Mouse (Mus musculus) regulatory T cell (primary cell): Measurements from ENCODE around the gene Smap2.
"Not testable (repeated sequence)": the region's sequence is repeated elsewhere in the genome, so short reads cannot be mapped to it uniquely, and the experiment has no call there.

ENCODE experiments used
- in situ Hi-C: fragments of 300-600 bp; cut with MboI, MseI; formaldehyde crosslinking; loops from one replicate; pipeline ENCODE4 v1.15.1; 2025; ENCODE audit warnings: high pct_unique_total_duplicates

The Smap2 gene

GRCm38 (mm10) chr4:121016928-121017657 lies at the start of gene Smap2:
Gene Smap2 (minus strand): TSS chr4:121017247.
- in situ Hi-C loops, result loop anchor here (25.0 kb wide), 1 partner anchor 1845 kb away; no protein-coding TSS in a partner anchor

- in situ Hi-C loops, result no loop called here
Observed at GRCm38 (mm10) chr4:121065336-121065735, 48.3 kb upstream of the Smap2 start.

- in situ Hi-C loops, result not testable (repeated sequence)
Observed at GRCm38 (mm10) chr4:121059218-121059617, 42.2 kb upstream of the Smap2 start.

- in situ Hi-C loops, result no loop called here
Observed at GRCm38 (mm10) chr4:121057032-121057431, 40.0 kb upstream of the Smap2 start.

GRCm38 (mm10) chr4:121056342-121056741 lies 39.3 kb upstream of the Smap2 start:
- in situ Hi-C loops, result no loop called here

- in situ Hi-C loops, result no loop called here
Observed at GRCm38 (mm10) chr4:121052454-121053323, 35.6 kb upstream of the Smap2 start.

GRCm38 (mm10) chr4:121051863-121052262 lies 34.8 kb upstream of the Smap2 start:
- in situ Hi-C loops, result no loop called here

GRCm38 (mm10) chr4:121042946-121043345 lies 25.9 kb upstream of the Smap2 start:
- in situ Hi-C loops, result no loop called here

GRCm38 (mm10) chr4:121042472-121042871 lies 25.4 kb upstream of the Smap2 start:
- in situ Hi-C loops, result no loop called here

GRCm38 (mm10) chr4:121040897-121041671 lies 24.0 kb upstream of the Smap2 start:
- in situ Hi-C loops, result no loop called here

GRCm38 (mm10) chr4:121040323-121040722 lies 23.3 kb upstream of the Smap2 start:
- in situ Hi-C loops, result no loop called here

- in situ Hi-C loops, result no loop called here
Observed at GRCm38 (mm10) chr4:121039331-121040115, 22.5 kb upstream of the Smap2 start, which contains the start of gene Col9a2. Gene Col9a2 (plus strand): TSS chr4:121039385.

- in situ Hi-C loops, result loop anchor here (5.0 kb wide), 1 partner anchor 46 kb away; no protein-coding TSS in a partner anchor
Observed at GRCm38 (mm10) chr4:121033006-121033405, 16.0 kb upstream of the Smap2 start.

GRCm38 (mm10) chr4:121031440-121031839 lies 14.4 kb upstream of the Smap2 start:
- in situ Hi-C loops, result loop anchor here (5.0 kb wide), 1 partner anchor 44 kb away; no protein-coding TSS in a partner anchor

GRCm38 (mm10) chr4:121029632-121030031 lies 12.6 kb upstream of the Smap2 start:
- in situ Hi-C loops, result loop anchor here (5.0 kb wide), 1 partner anchor 42 kb away; no protein-coding TSS in a partner anchor

- in situ Hi-C loops, result no loop called here
Observed at GRCm38 (mm10) chr4:121028659-121029392, 11.8 kb upstream of the Smap2 start.

- in situ Hi-C loops, result no loop called here
Observed at GRCm38 (mm10) chr4:121028146-121028545, 11.1 kb upstream of the Smap2 start.

GRCm38 (mm10) chr4:121025681-121026080 lies 8.6 kb upstream of the Smap2 start:
- in situ Hi-C loops, result no loop called here

- in situ Hi-C loops, result loop anchor here (25.0 kb wide), 1 partner anchor 1838 kb away; no protein-coding TSS in a partner anchor
Observed at GRCm38 (mm10) chr4:121023941-121024340, 6.9 kb upstream of the Smap2 start.

GRCm38 (mm10) chr4:121023464-121023863 lies 6.4 kb upstream of the Smap2 start:
- in situ Hi-C loops, result loop anchor here (25.0 kb wide), 1 partner anchor 1839 kb away; no protein-coding TSS in a partner anchor
